Mouse (Mus musculus): ENCODE data around the gene Fam83e. TPM values are rescaled to one million over a fixed set of nuclear protein-coding genes. Genes with fewer than 3 reads are reported as not detected.

Fam83e gene
- 0.18 TPM for polyA plus RNA-seq (2012; fragmentation: generic; extraction: Trizol)

DNA sequence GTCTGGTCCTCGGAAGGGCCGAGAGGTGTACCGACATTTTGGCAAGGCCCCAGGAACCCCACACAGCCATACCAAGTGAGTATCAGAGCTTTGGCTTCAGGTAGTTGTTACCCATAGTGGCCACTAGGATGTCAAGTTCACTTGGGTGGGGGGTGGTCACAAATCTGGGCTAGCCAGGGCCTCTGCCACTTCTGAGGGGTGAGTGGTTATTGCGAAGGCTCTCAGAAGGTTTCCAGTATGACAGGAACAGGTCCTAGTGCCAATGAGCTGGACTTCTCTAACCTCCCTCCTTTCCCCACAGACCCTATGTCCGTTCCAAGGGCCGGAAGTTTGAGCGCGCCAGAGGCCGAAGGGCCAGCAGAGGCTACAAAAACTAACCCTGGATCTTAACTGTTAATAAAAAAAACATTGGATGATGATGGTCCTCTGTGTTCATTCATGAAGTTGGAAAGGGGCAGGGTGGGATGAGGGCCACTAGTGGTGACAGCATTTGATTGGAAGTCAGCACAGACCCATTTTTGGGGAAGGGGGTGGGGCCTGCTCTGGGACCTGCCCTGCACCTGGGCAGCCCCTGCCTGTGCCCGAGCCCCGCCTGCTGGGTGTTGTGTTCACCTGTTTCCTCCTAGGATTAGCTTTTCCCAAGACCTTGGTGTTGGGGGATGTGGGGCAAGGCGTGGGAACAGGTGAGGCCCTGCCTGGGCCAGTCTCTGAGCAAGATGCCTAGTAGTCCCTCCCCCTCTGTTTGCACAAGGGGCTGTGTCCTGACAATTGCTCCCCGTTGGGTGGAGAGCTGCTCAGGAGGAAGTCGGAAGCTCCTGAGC is at the start of gene Fam83e:
Gene Fam83e (plus strand): TSS at position 800 of the 821 bp plus-strand sequence.
- H3K27me3 ChIP-seq (ENCODE audit: control insufficient read depth, insufficient read depth, insufficient read length) = no peaks in the 10 kb centered on the region
- peak within 1 kb of the TSS; percentile 96 for H3K4me3 ChIP-seq
- no peaks in the 10 kb centered on the region for H3K36me3 ChIP-seq (ENCODE audit: control insufficient read depth, insufficient read depth)
- no peak within 1 kb of the TSS for H3K4me2 ChIP-seq (ENCODE audit: low read depth)
- no peak within 1 kb of the TSS for H3ac ChIP-seq (ENCODE audit: control insufficient read depth, insufficient read length)
- peaks cover 34% of the 10 kb centered on the region for H3K79me2 ChIP-seq (ENCODE audit: control insufficient read depth, insufficient read depth)
- TF ChIP-seq E2F4 (IDR thresholded peaks at IDR 0.05; ENCODE audit: insufficient read depth) = no peak
- TF ChIP-seq POLR2AphosphoS2 (IDR thresholded peaks at IDR 0.05; ENCODE audit: insufficient read length, low read depth) = peak; percentile 25

DNA sequence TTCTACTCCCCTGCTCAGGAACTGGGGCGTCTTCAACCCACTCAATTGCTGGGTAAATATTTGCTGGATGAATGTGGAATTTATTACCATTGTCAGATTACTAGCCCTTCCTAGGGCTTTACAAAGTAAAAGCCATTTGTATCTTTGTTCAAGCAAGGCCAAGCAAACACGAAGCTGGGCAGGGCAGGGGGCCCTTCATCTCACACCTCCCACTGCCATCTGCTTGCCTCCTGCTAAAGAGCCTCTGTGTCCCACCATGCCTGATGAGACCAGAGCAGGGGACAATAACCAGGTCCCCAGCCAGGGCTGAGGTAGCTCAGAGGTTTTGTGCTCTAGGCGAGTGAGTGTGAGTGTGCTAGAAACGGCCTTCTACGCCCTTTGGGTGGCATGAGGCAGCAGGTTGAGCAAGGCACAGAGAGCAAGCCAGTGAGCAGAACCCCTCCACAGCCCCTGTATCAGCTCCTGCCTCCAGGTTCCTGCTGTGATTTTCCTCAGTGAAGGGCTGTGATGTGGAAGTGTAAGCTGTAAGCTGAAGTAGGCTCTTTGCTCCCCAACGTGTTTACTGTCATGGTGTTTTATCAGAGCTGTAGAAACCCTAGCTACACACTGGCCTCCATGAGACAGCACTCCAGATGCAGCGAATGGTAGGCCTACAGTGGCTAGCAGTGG is 43.3 kb upstream of the Fam83e start:
- Histone ChIP-seq H3K4me3 (no peak overlapping the region), H3ac (ENCODE audit: control insufficient read depth, insufficient read length) (no peak overlapping the region)
- TF ChIP-seq SRF (IDR thresholded peaks at IDR 0.05; ENCODE audit: control insufficient read depth, insufficient read length, low read depth) (no peak), E2F4 (IDR thresholded peaks at IDR 0.05; ENCODE audit: insufficient read depth) (no peak), POLR2A (IDR thresholded peaks at IDR 0.05; ENCODE audit: insufficient read length, low read depth) (no peak), MYOG (IDR thresholded peaks at IDR 0.05; ENCODE audit: control insufficient read depth in 1 of 3, insufficient read depth in 1 of 3, insufficient read length in 2 of 3, low read depth in 2 of 3) (no peak), TCF3 (IDR thresholded peaks at IDR 0.05; ENCODE audit: insufficient read length, low read depth) (no peak), MYOD1 (IDR thresholded peaks at IDR 0.05; ENCODE audit: control insufficient read depth in 1 of 3, insufficient read length in 2 of 3, low read depth in 2 of 3) (no peak), TCF12 (IDR thresholded peaks at IDR 0.05; ENCODE audit: insufficient read depth, poor library complexity, severe bottlenecking) (no peak), REST (IDR thresholded peaks at IDR 0.05; ENCODE audit: insufficient read depth, insufficient read length) (no peak), MAX (IDR thresholded peaks at IDR 0.05; ENCODE audit: low read depth) (no peak), CEBPB (IDR thresholded peaks at IDR 0.05; ENCODE audit: insufficient read depth, poor library complexity, severe bottlenecking) (no peak), USF1 (IDR thresholded peaks at IDR 0.05; ENCODE audit: low read depth) (no peak), POLR2AphosphoS2 (IDR thresholded peaks at IDR 0.05; ENCODE audit: insufficient read length, low read depth) (no peak)

DNA sequence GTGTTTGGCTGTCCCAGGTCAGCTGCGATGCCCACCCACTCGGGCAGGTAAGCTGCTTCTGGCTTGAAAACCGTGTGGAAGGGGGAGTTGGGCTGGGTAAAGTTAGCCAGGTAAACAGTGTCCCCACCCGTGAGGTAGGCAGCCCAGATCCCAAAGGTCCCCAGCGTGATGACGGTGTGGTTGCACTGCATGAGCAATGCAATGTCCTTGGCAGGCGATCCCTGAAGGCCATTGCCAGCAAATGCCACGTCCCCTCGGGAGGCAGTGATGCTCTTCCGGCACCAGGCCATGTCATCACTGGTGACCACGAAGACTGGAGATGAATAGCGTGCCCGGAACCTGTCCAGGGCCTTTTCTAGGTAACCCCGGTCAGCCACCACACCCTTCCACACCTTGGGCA is 42.5 kb upstream of the Fam83e start:
- Histone ChIP-seq H3K79me2 (ENCODE audit: control insufficient read depth, insufficient read depth) (no peaks in the 10 kb centered on the region), H3ac (ENCODE audit: control insufficient read depth, insufficient read length) (no peak overlapping the region), H3K4me3 (no peak overlapping the region), H3K36me3 (ENCODE audit: control insufficient read depth, insufficient read depth) (no peaks in the 10 kb centered on the region), H3K4me2 (ENCODE audit: low read depth) (no peak overlapping the region), H3K27me3 (ENCODE audit: control insufficient read depth, insufficient read depth, insufficient read length) (no peaks in the 10 kb centered on the region)
- TF ChIP-seq USF1 (IDR thresholded peaks at IDR 0.05; ENCODE audit: low read depth) (no peak), TCF12 (IDR thresholded peaks at IDR 0.05; ENCODE audit: insufficient read depth, poor library complexity, severe bottlenecking) (no peak), POLR2AphosphoS2 (IDR thresholded peaks at IDR 0.05; ENCODE audit: insufficient read length, low read depth) (no peak), E2F4 (IDR thresholded peaks at IDR 0.05; ENCODE audit: insufficient read depth) (no peak), CEBPB (IDR thresholded peaks at IDR 0.05; ENCODE audit: insufficient read depth, poor library complexity, severe bottlenecking) (no peak), MAX (IDR thresholded peaks at IDR 0.05; ENCODE audit: low read depth) (no peak), MYOG (IDR thresholded peaks at IDR 0.05; ENCODE audit: control insufficient read depth in 1 of 3, insufficient read depth in 1 of 3, insufficient read length in 2 of 3, low read depth in 2 of 3) (no peak), REST (IDR thresholded peaks at IDR 0.05; ENCODE audit: insufficient read depth, insufficient read length) (no peak), POLR2A (IDR thresholded peaks at IDR 0.05; ENCODE audit: insufficient read length, low read depth) (no peak), MYOD1 (IDR thresholded peaks at IDR 0.05; ENCODE audit: control insufficient read depth in 1 of 3, insufficient read length in 2 of 3, low read depth in 2 of 3) (no peak)

More for the DNA sequence above, 43.3 kb upstream of the Fam83e start:
- H3K79me2 ChIP-seq (ENCODE audit: control insufficient read depth, insufficient read depth) = no peaks in the 10 kb centered on the region
- H3K4me2 ChIP-seq (ENCODE audit: low read depth) = no peak overlapping the region
- no peaks in the 10 kb centered on the region for H3K36me3 ChIP-seq (ENCODE audit: control insufficient read depth, insufficient read depth)
- no peaks in the 10 kb centered on the region for H3K27me3 ChIP-seq (ENCODE audit: control insufficient read depth, insufficient read depth, insufficient read length)

DNA sequence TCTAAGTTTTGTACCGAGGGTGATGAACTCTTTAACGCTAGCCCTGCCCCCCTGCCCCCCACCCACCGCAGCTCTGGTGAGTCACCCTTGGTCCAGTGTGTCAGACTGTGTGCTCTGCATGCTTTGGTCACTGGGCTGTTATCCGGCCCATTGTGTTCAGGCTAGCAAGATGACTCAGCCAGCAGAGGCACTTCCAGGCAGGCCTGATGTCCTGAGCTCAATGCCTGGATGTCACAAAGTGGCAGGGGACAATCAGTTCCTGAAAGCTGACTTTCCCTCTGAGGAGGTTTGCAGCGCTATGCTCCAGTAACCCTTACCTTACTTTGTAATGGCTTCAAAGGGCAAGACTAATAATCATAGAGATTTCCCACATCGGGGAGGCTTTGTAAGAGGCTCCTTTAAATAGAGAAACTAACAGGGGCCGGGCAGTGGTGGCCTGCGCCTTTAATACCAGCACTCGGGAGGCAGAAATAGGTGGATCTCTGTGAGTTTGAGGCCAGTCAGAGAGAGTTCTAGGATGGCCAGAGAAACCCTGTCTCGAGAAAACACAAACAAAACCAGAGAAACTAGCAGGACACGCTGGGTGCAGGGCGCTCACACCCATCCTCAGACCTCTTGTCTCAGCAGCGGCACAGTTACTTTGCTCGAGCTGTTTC is 40.9 kb upstream of the Fam83e start:
- H3K27me3 ChIP-seq (ENCODE audit: control insufficient read depth, insufficient read depth, insufficient read length) = no peaks in the 10 kb centered on the region
- no peak overlapping the region for H3ac ChIP-seq (ENCODE audit: control insufficient read depth, insufficient read length)
- no peak for TF ChIP-seq CEBPB (IDR thresholded peaks at IDR 0.05; ENCODE audit: insufficient read depth, poor library complexity, severe bottlenecking)
- TF ChIP-seq POLR2AphosphoS2 (IDR thresholded peaks at IDR 0.05; ENCODE audit: insufficient read length, low read depth) = peak; percentile 64
- TF ChIP-seq TCF12 (IDR thresholded peaks at IDR 0.05; ENCODE audit: insufficient read depth, poor library complexity, severe bottlenecking) = no peak
- TF ChIP-seq TCF3 (IDR thresholded peaks at IDR 0.05; ENCODE audit: insufficient read length, low read depth) = no peak
- peak in 1 of 3 experiments; percentile 23 for TF ChIP-seq MYOD1 (IDR thresholded peaks at IDR 0.05; ENCODE audit: control insufficient read depth in 1 of 3, insufficient read length in 2 of 3, low read depth in 2 of 3)
- peak; percentile 18 for TF ChIP-seq MAX (IDR thresholded peaks at IDR 0.05; ENCODE audit: low read depth)
- TF ChIP-seq MYOG (IDR thresholded peaks at IDR 0.05; ENCODE audit: control insufficient read depth in 1 of 3, insufficient read depth in 1 of 3, insufficient read length in 2 of 3, low read depth in 2 of 3) = peak in 1 of 3 experiments; percentile 36
- peak; percentile 55 for TF ChIP-seq POLR2A (IDR thresholded peaks at IDR 0.05; ENCODE audit: insufficient read length, low read depth)
- no peaks in the 10 kb centered on the region for H3K79me2 ChIP-seq (ENCODE audit: control insufficient read depth, insufficient read depth)
- H3K4me3 ChIP-seq = no peak overlapping the region
- peak overlapping the region; percentile 68 for H3K4me2 ChIP-seq (ENCODE audit: low read depth)
- H3K36me3 ChIP-seq (ENCODE audit: control insufficient read depth, insufficient read depth) = no peaks in the 10 kb centered on the region

Measured in myocyte (in vitro differentiated cells).